Mouse (Mus musculus): ENCODE measurements around the gene Phf21a.

- TF ChIP-seq CTCF (IDR thresholded peaks at IDR 0.05; ENCODE audit: low read depth, low read length) (no peak), POLR2A (IDR thresholded peaks at IDR 0.05; ENCODE audit: insufficient read depth, low read length) (no peak)
Observed at GRCm38 (mm10) chr2:92373437-92373813, 280.5 kb downstream of the Phf21a start.
